Mouse (Mus musculus) spleen, adult 2 months (tissue): Measurements from ENCODE around the gene Erp29.

ENCODE experiments used
- CTCF ChIP-seq: fragments of 200-500 bp; IDR thresholded peaks from 2 replicates; pipeline ENCODE4 v1.5.1; 2011; ENCODE audit warnings: mild to moderate bottlenecking, inconsistent platforms; ENCODE audit not compliant: insufficient read depth, insufficient read length, insufficient replicate concordance; ENCODE audit errors: extremely low read depth
- POLR2A ChIP-seq: fragments of 200-500 bp; IDR thresholded peaks from 2 replicates; pipeline ENCODE4 v1.6.1; 2011; ENCODE audit warnings: low read depth, low read length, inconsistent platforms

GRCm38 (mm10) chr5:121420721-121421120 lies 31.6 kb downstream of the Erp29 start:
- TF ChIP-seq CTCF (no peak), POLR2A (no peak)
